Mouse (Mus musculus): ENCODE data around the gene Mtif3. TPM values are rescaled to one million over a fixed set of nuclear protein-coding genes. Genes with fewer than 3 reads are reported as not detected.
"Not testable (repeated sequence)": the region's sequence is repeated elsewhere in the genome, so short reads cannot be mapped to it uniquely, and the experiment has no call there.

Mtif3 gene
- total RNA-seq, 2 experiments from 2014 or later, result 16.0 to 16.6 TPM

DNA sequence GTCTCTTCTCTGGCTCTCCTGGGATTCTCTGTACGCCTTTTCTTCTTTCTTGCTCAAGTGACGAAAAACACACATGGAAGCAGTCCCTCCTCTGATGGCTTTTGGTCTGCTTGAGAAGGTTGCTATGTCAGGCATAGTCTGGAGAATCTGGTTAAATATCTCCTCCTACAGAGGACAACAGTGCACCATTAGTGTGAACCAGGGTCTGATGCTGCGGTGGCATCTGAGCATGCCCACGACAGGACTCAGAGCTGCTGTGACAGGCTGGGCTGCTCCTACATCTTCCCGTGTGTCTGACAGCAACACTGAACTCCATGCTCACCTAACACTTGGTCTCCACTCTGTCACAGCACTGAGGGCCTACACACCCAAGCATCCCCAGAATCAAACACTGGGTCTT is 7.9 kb downstream of the Mtif3 start:
- DNase-seq, result no peak
- intact Hi-C loops (cut with DNase I), result no loop called here

DNA sequence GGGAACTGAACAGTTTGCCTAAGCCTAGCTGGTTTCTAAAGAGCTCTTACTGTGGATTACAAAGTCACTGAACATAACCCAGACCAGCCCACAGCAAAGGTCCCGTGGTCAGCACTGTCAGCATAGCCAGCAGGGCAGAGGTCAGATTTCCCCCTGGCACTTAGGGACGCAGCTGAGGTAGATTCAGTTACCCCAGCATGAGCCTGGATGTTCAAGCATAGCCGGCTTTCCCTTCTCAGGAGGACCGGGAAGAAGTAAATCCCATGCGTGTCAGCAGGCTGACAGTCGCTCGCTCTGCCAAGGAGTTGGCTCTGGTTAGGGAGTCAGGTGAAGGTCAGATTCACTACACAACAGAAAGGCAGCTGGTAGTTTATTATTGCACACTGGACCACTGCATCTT is 9.0 kb downstream of the Mtif3 start:
- DNase-seq, result no peak
- intact Hi-C loops (cut with DNase I), result no loop called here

DNA sequence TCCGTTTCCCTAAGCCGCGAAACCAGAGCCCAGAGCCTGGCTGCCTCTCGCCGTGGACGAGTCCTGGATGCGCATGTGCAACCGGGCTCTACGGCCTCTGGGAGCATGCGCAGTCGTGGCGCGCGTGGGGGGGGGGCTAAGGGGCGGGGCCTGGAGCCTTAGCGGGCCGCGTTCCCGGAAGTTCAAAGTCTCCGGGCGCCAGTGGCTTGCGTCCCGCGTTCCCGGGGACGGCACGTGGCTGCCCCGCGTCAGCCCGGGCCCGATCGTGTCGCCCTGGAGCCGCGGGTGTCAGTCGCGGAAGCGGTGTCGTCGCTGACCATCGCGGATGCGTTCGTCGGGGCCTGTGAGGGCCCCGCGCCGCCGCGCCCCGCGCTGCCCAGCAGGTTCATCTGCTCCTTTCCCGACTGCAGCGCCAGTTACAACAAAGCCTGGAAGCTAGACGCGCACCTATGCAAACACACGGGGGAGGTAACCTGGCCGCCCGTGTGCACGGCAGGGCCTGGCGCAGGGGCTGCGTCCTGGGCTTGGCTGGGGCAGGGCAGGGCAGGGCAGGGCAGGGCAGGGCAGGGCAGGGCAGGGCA is 15.0 kb downstream of the Mtif3 start, which contains the start of gene Gtf3a:
Gtf3a (plus strand) TSS at position 150 of the 581 bp plus-strand sequence.
- intact Hi-C loops (cut with DNase I), result loop anchor here (10.0 kb wide), 1 partner anchor 276 kb away; no protein-coding TSS in a partner anchor
- DNase-seq, result peak; percentile 85

DNA sequence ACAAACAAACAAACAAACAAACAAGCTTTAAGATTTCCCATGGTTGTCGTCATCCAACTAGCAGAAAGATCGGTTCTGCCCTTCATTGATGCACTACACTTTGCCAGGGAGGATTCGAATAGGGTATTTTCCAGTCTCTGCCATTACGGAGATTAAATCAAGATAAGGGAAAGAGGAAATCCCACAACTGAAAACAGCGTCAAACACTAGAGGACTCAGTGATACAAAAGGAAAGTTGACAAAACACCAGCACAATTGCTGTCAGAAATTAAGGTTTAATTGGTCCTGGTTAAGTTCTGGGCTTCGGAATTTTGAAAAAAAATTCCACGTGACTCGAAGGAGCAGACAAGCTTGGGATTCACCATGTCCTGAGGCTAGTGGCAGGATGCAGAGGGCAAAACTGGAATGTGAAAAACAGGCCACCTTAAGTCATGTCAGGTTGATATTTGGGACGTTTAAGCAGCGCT is 15.5 kb downstream of the Mtif3 start:
- intact Hi-C loops (cut with DNase I), result loop anchor here (10.0 kb wide), 1 partner anchor 277 kb away; no protein-coding TSS in a partner anchor

DNA sequence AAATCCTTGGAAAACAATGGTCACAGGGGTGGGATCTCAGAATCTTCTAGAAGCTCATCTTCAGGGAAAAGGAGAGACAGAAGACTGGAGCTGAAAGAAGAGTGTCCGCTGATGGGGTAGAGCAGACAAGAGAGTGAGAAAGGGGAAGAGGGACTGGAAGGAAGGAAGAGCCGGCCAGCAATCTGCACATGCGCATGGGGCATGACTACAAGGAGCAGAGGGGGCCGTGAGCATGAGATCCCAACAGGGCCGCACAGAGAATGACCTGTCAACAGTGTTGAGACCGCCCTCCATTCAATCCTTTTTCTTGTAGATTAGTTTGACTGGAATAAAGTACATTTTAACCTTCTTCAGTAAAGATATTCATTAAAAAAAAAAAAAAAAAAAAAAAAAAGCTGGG is 16.1 kb downstream of the Mtif3 start:
- DNase-seq, result no peak
- intact Hi-C loops (cut with DNase I), result loop anchor here (10.0 kb wide), 1 partner anchor 277 kb away; no protein-coding TSS in a partner anchor

More for the DNA sequence above, 15.5 kb downstream of the Mtif3 start:
- DNase-seq, result no peak

DNA sequence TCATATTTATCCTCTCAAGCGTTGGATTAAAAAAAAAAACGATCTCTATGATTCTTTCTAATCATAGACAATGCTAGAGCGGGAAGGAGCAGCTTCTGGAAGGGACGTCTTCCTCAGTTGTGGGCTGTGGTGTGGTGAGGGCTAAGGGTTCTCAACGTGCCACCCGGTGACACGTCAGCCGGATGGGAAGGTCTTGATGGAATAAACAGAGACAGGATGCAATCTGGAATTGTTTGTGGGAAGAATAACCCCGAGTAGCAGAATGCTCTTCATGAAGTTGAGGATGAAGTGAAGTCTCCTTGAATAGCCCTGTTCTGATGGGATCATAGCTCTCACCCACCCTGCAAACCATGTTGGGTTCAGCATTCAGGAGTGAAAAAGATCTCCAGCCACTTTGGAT is 16.9 kb downstream of the Mtif3 start:
- intact Hi-C loops (cut with DNase I), result loop anchor here (10.0 kb wide), 1 partner anchor 278 kb away; no protein-coding TSS in a partner anchor
- DNase-seq, result no peak

DNA sequence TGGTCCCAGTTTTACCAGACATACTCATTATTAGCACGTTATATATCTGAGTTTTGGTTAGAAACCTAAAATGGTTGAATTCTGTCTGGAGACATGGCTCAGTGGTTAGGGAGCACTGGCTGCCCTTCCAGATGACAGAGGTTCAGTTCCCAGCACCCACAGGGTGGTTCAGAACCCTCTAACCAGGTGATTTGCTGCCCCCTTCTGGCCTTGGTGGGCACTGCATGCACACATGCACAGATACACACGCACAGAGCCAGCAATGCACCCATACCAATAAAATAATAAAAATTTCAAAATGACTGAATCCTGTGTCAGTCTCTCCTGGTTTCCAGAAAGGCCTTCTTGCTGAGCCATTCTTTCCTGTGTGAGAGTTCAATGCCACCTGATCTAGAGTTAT is 19.0 kb downstream of the Mtif3 start:
- intact Hi-C loops (cut with DNase I), result loop anchor here (10.0 kb wide), 1 partner anchor 280 kb away; no protein-coding TSS in a partner anchor
- DNase-seq, result no peak

DNA sequence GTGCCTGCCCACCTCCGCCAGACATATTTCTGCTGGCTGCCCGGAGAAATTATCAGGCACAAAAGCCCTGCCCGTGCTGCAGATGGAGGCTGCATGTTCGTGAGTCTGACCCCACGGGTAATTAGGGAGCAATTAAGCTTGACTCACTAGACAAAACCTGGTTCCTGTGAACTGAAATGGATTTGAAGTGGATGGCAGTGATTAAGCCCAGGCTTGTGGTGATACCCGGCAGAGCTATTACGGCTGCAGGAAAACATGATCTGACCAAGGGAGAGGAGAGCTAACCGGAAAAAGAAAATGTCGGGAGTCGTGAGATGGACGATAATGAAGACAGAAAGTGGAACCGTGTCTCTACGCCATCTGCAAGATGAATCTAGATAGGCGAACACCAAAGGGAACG is 20.6 kb downstream of the Mtif3 start:
- intact Hi-C loops (cut with DNase I), result loop anchor here (10.0 kb wide), 1 partner anchor 282 kb away; no protein-coding TSS in a partner anchor
- no peak for DNase-seq

DNA sequence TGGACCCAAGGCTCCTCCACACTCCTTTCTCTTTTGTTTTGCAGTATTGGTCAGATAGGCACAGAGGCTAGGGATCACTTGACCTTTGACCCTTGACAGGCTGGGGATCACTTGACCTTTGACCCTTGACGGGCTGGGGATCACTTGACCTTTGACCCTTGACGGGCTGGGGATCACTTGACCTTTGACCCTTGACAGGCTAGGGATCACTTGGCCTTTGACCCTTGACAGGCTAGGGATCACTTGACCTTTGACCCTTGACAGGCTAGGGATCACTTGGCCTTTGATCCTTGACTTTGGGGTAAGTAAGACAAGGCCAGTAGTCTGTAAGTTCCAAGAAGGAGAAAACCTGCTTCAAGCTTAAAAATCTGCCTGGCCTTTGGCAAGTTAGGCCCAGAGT is 21.7 kb downstream of the Mtif3 start:
- DNase-seq, result not testable (repeated sequence)
- intact Hi-C loops (cut with DNase I), result loop anchor here (10.0 kb wide), 1 partner anchor 283 kb away; no protein-coding TSS in a partner anchor

DNA sequence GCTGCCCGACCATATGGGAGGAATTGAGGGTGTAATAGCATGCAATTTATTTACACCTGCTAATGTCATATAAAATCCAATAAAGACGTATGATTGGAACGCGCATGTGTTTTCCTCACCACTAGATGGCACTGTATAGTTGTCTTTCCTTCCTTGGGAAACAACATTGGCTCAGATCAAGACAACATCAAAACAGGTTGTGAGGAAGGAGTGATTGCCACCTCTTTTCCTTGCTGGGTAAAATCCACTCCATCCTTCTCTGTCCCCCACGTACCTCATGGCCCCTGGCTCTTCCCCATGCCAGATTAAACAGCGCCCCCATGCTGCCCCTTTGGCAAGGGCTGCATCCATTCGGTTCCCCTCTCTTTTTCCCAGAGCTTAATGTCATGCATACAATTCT is 23.4 kb downstream of the Mtif3 start:
- intact Hi-C loops (cut with DNase I), result loop anchor here (10.0 kb wide), 1 partner anchor 285 kb away; no protein-coding TSS in a partner anchor
- DNase-seq, result no peak

DNA sequence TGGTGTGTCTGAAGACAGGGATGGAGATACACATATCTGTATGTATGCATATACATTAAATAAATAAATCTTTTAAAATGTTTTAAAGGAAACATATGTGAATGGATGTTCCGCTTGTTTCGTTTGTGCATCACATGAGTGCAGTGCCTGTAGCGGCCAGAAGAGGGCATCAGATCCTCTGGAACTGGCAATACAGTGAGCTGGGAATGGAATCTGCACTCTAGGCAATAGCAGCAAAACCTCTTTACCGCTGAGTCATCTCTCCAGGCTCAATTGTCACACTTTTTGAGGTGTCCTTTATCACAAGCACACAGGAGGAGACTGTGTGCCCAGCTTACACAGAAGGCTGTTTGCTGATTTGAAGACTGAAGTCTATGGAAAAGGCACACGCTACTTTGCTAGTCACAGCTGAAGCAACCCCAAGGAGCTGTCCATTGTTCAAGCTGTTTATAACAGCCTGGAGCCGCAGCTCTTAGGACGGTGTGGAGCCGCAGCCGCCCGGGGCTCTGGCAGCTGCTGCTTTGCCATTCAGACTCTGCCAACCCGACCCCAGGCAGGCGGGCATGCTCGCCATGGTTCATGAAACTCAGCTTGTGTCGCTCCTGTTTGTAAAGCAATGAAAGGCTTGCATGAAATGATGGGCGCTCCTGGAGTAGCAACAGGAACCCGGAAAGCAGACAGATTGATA is 24.3 kb downstream of the Mtif3 start:
- peak; percentile 78 for DNase-seq
- intact Hi-C loops (cut with DNase I), result no loop called here

DNA sequence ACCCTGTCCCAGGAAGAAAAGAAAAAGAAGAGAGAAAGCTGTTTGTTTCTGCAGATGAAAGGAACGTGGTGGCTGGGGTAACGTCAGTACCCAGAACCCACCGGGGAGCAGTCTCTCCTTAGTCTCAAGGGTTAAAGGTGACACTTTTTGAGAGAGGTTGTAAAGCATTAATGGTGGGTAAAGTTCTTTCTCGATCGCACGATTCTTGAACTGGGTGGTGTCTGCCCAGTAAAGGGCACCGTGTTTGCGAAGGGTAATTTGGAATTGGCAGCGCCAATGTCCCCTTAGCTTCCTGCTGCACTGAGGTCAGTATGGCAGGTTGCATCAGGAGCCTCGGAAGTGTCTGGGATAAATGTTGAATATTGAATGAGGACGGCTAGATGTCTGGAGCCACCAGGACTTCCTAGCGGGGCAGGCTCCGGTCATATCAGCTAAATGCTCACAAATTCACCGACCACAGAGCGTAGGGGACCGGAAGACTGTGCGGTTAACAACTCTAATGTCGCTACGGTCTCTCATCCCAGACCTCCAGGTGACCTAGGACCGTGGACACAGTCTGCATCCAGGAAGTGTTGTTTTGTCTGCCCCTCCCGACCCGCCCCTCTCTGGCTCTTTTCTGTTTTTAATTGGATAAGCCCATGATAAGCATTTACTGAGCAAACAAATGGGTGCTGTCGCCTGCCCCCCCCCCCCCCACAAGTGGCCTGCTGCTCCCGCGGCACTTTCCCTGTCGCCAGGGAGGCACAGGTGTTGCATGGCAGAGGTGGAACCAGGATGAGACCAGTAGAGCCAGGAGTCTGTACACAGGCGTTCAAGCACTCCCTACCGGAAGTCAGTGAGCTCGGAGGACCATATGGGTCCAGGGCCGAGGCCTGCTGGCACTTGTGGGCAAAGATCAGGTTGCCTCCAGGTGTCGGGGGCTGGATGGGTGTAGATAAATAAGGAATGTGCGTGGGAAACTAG is 25.8 kb downstream of the Mtif3 start:
- intact Hi-C loops (cut with DNase I), result no loop called here

DNA sequence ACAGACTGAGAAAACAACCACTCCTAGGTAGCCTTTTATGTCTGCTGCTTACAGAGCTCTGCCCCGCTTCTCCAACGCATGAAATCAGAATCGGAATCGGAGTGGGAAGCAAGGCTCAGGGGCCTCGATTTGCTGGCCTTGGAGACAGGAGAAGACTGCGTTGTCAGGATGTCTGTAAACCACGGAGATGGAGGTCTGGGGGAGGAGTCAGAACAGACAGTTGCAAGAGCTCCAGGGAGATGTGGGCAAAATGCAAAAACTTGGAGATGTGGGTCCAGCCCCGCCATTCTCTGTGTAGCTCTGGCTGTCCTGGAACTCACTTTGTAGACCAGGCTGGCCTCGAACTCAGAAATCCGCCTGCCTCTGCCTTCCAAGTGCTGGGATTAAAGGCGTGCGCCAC is 30.1 kb downstream of the Mtif3 start:
- no peak for DNase-seq
- intact Hi-C loops (cut with DNase I), result no loop called here

More for the DNA sequence above, 25.8 kb downstream of the Mtif3 start:
- DNase-seq, result no peak

DNA sequence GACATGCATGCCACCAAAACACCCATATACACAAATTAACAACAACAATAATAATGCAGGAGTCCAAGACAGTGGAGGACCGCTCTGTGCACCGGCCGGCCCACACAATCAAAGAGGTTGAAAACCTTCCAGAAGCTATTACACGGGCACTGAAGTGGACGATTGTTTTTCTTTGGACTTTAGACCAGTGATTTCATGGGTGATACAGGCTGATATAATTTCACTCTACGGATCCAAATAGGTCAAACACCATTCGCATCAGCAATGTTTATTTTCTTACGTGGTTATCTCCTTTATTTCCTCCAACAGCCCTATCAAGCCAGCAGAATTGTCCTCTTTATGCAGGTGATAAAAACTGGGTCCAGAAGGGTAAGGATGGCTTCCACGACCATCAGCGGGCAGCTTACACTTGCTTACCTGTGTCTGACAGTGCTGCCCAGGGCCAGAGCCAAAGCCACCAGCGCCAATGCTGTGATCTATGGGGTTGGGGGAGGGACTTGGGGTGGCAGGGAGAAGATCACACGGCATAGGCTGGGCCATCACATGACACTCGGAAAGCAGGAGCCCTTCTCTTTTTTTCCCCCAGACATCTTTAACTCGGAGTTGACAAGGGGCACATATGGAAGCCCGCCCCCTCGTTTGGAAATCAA is 31.6 kb downstream of the Mtif3 start:
- intact Hi-C loops (cut with DNase I), result no loop called here
- no peak for DNase-seq

DNA sequence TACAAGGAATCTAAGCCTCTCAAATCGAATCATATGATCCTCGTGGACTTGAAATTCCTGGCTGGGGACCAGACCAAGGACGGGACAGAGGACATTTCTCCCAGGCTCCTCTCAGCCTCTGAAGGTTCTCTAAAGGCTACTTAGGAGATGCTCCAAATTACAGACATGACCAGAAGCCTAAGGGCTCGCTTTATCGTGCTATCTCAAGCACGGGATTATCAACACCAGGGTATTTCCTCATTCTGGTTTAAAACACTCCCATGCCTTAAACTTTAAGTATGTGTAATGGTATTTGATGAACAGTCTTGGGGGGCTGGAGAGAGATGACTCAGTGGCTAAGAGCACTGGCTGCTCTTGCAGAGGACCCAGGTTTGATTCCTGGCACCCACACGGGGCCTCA is 32.2 kb downstream of the Mtif3 start:
- intact Hi-C loops (cut with DNase I), result no loop called here
- DNase-seq, result no peak

DNA sequence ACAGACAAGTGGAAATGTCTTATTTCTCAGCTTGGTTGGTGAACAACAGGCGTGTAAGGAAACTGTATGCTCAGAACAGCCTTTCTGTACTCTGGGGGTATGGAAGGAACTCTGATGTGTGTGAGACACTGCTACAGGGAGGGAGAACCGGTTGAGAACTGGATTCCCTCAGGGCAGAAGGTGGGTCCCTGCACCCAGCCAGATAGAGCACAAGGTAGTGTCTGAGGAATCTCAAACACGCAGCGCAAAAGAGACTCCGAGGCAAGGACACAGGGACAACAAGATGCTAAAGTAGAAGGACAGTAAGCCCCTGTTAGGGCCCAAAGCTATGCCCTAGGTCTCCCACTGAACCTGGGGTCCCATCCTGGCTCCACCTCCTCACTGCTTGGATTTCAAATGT is 36.9 kb downstream of the Mtif3 start:
- DNase-seq, result no peak
- intact Hi-C loops (cut with DNase I), result no loop called here

DNA sequence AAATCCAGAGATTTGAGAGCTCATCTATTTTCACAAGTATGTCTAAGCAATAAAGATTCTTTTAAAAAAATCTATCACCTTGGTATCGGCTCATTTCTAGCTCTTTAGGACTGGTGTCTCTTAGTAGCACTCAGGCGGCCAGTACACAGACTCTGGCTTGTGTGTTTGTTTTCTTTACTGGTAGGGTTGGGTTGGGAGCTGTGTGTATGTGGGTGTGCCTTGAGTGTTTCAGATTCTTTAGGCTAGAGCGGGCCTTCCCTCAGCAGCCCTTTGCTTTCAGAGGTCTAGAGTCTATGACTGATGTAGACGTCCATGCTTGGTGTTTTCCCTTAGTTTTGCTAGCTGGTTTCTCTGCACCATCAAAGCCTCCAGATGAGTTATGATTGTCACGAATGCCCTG is 40.1 kb downstream of the Mtif3 start:
- intact Hi-C loops (cut with DNase I), result no loop called here

DNA sequence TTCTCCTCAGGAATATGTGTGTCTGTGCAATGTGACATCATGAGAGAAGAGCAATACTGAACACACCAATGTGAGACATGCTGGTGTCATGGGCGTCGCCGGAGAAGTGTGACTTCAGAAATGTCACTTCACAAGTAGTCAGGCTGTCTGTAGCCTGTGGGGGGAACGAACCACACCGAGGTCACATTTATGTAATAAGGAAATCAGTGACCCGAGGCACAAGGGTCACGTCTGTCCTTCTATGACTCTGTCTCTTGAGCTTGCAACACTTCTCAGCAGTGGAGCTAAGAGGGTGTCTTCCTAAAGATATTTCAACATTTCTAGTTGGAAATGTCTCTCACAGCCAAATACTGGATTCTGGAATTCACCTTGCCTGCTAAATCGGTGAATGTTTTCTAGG is 42.4 kb downstream of the Mtif3 start:
- no peak for DNase-seq
- intact Hi-C loops (cut with DNase I), result no loop called here

More for the DNA sequence above, 40.1 kb downstream of the Mtif3 start:
- DNase-seq, result no peak

DNA sequence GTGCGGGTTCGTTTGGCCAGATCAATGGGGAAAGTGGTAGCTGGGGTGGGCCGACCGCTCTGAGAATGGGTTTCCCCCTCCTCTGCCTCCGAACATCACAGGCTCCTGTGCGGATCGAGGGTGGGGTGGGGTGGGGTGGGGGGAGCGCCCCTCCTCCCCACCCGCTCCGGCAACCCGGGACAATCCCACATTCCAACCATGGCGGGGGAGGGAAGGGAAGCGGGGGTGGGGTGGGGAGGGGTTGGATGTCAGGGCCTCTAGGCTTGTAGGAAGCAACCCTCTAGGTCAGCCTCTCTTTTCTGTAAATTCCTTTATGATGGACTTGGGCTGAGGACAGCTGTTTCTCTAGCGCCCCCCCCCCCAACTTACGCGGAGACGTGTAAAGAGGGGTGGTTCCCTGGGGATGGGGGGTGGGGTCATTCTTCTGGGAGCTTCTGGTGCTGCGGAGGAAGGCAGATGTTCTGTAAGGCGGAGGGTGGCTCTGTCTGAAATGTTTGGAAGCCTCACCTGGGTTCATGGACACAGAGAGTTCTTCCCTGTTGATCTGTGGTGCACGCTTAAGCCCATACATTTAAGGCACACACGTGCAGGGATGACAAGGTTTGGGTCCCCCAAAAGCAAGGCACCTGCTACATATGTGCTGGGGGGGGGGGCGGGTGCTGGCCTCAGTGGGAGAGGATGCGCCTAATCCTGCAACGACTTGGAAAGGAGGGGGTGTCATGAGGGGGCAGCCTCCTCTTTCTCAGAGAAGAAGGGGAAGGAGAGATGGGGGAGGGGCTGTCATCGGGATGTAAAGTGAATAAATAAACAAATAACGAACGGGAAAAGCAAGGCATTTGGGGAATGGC is 43.1 kb downstream of the Mtif3 start:
- DNase-seq, result no peak
- intact Hi-C loops (cut with DNase I), result no loop called here
